Mouse (Mus musculus): ENCODE measurements around the gene Gm3629.
"Not testable (repeated sequence)": the region's sequence is repeated elsewhere in the genome, so short reads cannot be mapped to it uniquely, and the experiment has no call there.

DNA sequence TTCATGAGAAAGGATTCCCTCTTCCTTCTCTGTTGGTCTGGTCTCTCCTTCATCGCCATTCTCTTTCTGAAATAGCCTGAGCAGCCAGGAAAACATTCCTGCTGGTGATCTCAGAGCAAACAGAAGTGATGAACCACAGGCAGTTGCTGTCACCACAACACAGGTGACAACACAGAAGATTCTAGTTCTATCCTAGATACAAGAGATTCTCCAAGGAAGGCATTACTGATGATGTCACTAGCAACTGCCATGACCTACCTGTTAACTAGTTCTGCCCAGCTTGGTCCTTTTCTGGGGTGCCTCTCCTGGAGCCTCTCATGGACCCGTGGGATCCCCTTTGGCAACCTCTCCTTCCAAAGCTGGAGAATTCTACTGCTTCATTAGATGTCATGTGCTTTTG lies at the start of gene Gm3629:
- not testable (repeated sequence) for TF ChIP-seq CTCF (IDR thresholded peaks at IDR 0.05; ENCODE audit: borderline replicate concordance, extremely low read depth, insufficient read depth, insufficient read length); POLR2A (IDR thresholded peaks at IDR 0.05; ENCODE audit: borderline replicate concordance, extremely low read depth, insufficient read depth, insufficient read length, poor library complexity, severe bottlenecking)

Data from brain, embryonic 14.5 days (tissue).